ENCODE assay signal across 10 mouse cellular contexts in genomic region chr5:133010624-133011575, GRCm38 (mm10).
DNase-seq lines count a peak whose midpoint lies in the region; ATAC-seq and TF ChIP-seq lines count a peak whose summit lies in the region.
"Had no signal": no experiment of that assay in that cellular context is flagged by ENCODE, and none has a peak within 500 bp of the region (broad histone marks: within the 10 kb centered on the region; RNA-seq: fewer than 3 reads in every experiment).

No protein-coding gene starts in this region.

- no peaks in the 10 kb centered on the region for H3K9me3 ChIP-seq in kidney, embryonic 15.5 days (replicated peaks)
- no peaks in the 10 kb centered on the region for H3K9me3 ChIP-seq in intestine, postnatal 0 days (ENCODE audit: control insufficient read depth)
- H3K9me3 ChIP-seq in intestine, embryonic 15.5 days: no peaks in the 10 kb centered on the region
- H3K9me3 ChIP-seq: embryonic facial prominence, embryonic 13.5 days had no signal

- no peak overlapping the region for H3K4me3 ChIP-seq in kidney, embryonic 15.5 days (replicated peaks)
- H3K4me3 ChIP-seq in cerebellum, adult 2 months (replicated peaks; ENCODE audit: insufficient read depth, low read depth, low read length): no peak overlapping the region
- H3K4me3 ChIP-seq in intestine, postnatal 0 days (ENCODE audit: low read depth, low read length): no peak overlapping the region
- no peak overlapping the region for H3K4me3 ChIP-seq in intestine, embryonic 15.5 days (replicated peaks)
- H3K4me3 ChIP-seq: embryonic facial prominence, embryonic 13.5 days had no signal

- H3K27me3 ChIP-seq in kidney, embryonic 15.5 days: no peaks in the 10 kb centered on the region
- H3K27me3 ChIP-seq in cerebellum, adult 2 months (ENCODE audit: control insufficient read depth, insufficient read depth, low read length): no peaks in the 10 kb centered on the region
- no peaks in the 10 kb centered on the region for H3K27me3 ChIP-seq in intestine, postnatal 0 days (replicated peaks; ENCODE audit: control insufficient read depth, insufficient read depth, low read length)
- H3K27me3 ChIP-seq in intestine, embryonic 15.5 days (replicated peaks): no peaks in the 10 kb centered on the region
- H3K27me3 ChIP-seq: embryonic facial prominence, embryonic 13.5 days had no signal

- intact Hi-C loops in gastrocnemius, postnatal 14 days (cut with DNase I; ENCODE audit: low total_unique reads): no loop called here

- H3K9ac ChIP-seq in kidney, embryonic 15.5 days: no peak overlapping the region
- H3K9ac ChIP-seq in intestine, postnatal 0 days (ENCODE audit: low read depth, low read length): no peak overlapping the region
- no peak overlapping the region for H3K9ac ChIP-seq in intestine, embryonic 15.5 days
- H3K9ac ChIP-seq: embryonic facial prominence, embryonic 13.5 days; liver, embryonic 14.5 days had no signal

- 86% methylated on average over 14 of the region's 14 CpGs for whole genome bisulfite sequencing in kidney, embryonic 15.5 days
- WGBS in cerebellum, adult 2 months: 7% methylated on average over 14 of the region's 14 CpGs
- WGBS in intestine, postnatal 0 days: 84% methylated on average over 14 of the region's 14 CpGs
- WGBS in intestine, embryonic 15.5 days: 85% methylated on average over 14 of the region's 14 CpGs

- no peak overlapping the region for H3K27ac ChIP-seq in kidney, embryonic 15.5 days
- peak overlapping the region; percentile 44 for H3K27ac ChIP-seq in cerebellum, adult 2 months (ENCODE audit: insufficient read depth, low read length)
- no peak overlapping the region for H3K27ac ChIP-seq in intestine, postnatal 0 days (ENCODE audit: low read depth, low read length)
- no peak overlapping the region for H3K27ac ChIP-seq in intestine, embryonic 15.5 days
- H3K27ac ChIP-seq: embryonic facial prominence, embryonic 13.5 days; liver, embryonic 14.5 days had no signal

- no peak overlapping the region for H3K4me2 ChIP-seq in kidney, embryonic 15.5 days
- no peak overlapping the region for H3K4me2 ChIP-seq in intestine, postnatal 0 days (replicated peaks; ENCODE audit: low read depth)
- H3K4me2 ChIP-seq in intestine, embryonic 15.5 days (replicated peaks): no peak overlapping the region
- H3K4me2 ChIP-seq: embryonic facial prominence, embryonic 13.5 days had no signal

- no peak for TF ChIP-seq CTCF in cerebellum, adult 2 months (IDR thresholded peaks at IDR 0.05; ENCODE audit: borderline replicate concordance, insufficient read depth, low read depth, low read length)
- no peak for TF ChIP-seq CTCF in intestine, postnatal 0 days (IDR thresholded peaks at IDR 0.05; ENCODE audit: low read depth)

- ATAC-seq in kidney, embryonic 15.5 days (replicated peaks; ENCODE audit: low FRiP score): no peak
- no peak for ATAC-seq in intestine, postnatal 0 days
- no peak for ATAC-seq in inflammation-experienced regulatory T-cells, adult 6 months
- ATAC-seq in intestine, embryonic 15.5 days: no peak

- no peak for TF ChIP-seq POLR2A in cerebellum, adult 2 months (IDR thresholded peaks at IDR 0.05; ENCODE audit: borderline replicate concordance, insufficient read depth, low read length)

- H3K36me3 ChIP-seq in kidney, embryonic 15.5 days: no peaks in the 10 kb centered on the region
- H3K36me3 ChIP-seq in intestine, postnatal 0 days (ENCODE audit: control insufficient read depth, insufficient read depth): no peaks in the 10 kb centered on the region
- H3K36me3 ChIP-seq in intestine, embryonic 15.5 days: no peaks in the 10 kb centered on the region
- H3K36me3 ChIP-seq: embryonic facial prominence, embryonic 13.5 days had no signal

- peak; percentile 27 for DNase-seq in kidney, postnatal 14 days
- DNase-seq in cerebellum, adult 2 months: peak; percentile 90 to 97
- peak; percentile 5 for DNase-seq in gastrocnemius, postnatal 14 days
- DNase-seq in left cerebral cortex, adult 11 months (ENCODE audit: low spot score): peak; percentile 32

- H3K4me1 ChIP-seq in kidney, embryonic 15.5 days: no peaks in the 10 kb centered on the region
- H3K4me1 ChIP-seq in cerebellum, adult 2 months (ENCODE audit: control insufficient read depth, insufficient read depth, low read length): peaks cover 8% of the 10 kb centered on the region; the same call in 1 of the 2 replicates
- no peaks in the 10 kb centered on the region for H3K4me1 ChIP-seq in intestine, postnatal 0 days (replicated peaks; ENCODE audit: control insufficient read depth, insufficient read depth, low read length)
- no peaks in the 10 kb centered on the region for H3K4me1 ChIP-seq in intestine, embryonic 15.5 days (replicated peaks)
- H3K4me1 ChIP-seq: embryonic facial prominence, embryonic 13.5 days had no signal

Comparison
In these comparisons a context has a peak if more than half of its experiments do, and no peak if none do; other contexts are left out.
1. DNase-seq: peak in every context shown above with its lines; median percentile 94 in cerebellum, adult 2 months; 32 in left cerebral cortex, adult 11 months; 27 in kidney, postnatal 14 days; 5 in gastrocnemius, postnatal 14 days.